Mouse (Mus musculus) heart, embryonic 12.5 days (tissue): Measurements from ENCODE around the gene Ap3b1. TPM values are rescaled to one million over a fixed set of nuclear protein-coding genes. Genes with fewer than 3 reads are reported as not detected.
A peak's percentile ranks its signal among the peaks of the same experiment; 100 is the strongest.

ENCODE experiments used
- ATAC-seq: fragments of 200-750 bp; cut with Nextera tagmentation; 2 replicates; pipeline ENCODE4 v1.8.0; 2017; ENCODE audit warnings: moderate TSS enrichment, moderate library complexity; ENCODE audit not compliant: insufficient number of reproducible peaks, low FRiP score
- H3K27ac ChIP-seq: fragments of 300-500 bp; sonication (generic); 2 replicates; pipeline ENCODE4 v1.5.1; 2016; ENCODE audit warnings: mild to moderate bottlenecking, moderate library complexity; ENCODE audit not compliant: poor library complexity, severe bottlenecking
- H3K27me3 ChIP-seq: fragments of 300-500 bp; sonication (generic); replicated peaks from 2 replicates; pipeline ENCODE4 v1.6.1; 2016; ENCODE audit warnings: mild to moderate bottlenecking, moderate library complexity
- H3K36me3 ChIP-seq: fragments of 300-500 bp; sonication (generic); 2 replicates; pipeline ENCODE4 v1.6.1; 2016; ENCODE audit warnings: mild to moderate bottlenecking, moderate library complexity
- H3K4me1 ChIP-seq: fragments of 300-500 bp; sonication (generic); replicated peaks from 2 replicates; pipeline ENCODE4 v1.6.1; 2016; ENCODE audit warnings: mild to moderate bottlenecking
- H3K4me2 ChIP-seq: fragments of 300-500 bp; sonication (generic); 2 replicates; pipeline ENCODE4 v1.6.1; 2016; ENCODE audit warnings: mild to moderate bottlenecking, moderate library complexity
- H3K4me3 ChIP-seq: fragments of 300-500 bp; sonication (generic); 2 replicates; pipeline ENCODE4 v1.5.1; 2016; ENCODE audit warnings: mild to moderate bottlenecking
- H3K9ac ChIP-seq: fragments of 300-500 bp; sonication (generic); 2 replicates; pipeline ENCODE4 v1.6.1; 2016; ENCODE audit warnings: mild to moderate bottlenecking, moderate library complexity
- H3K9me3 ChIP-seq: fragments of 300-500 bp; sonication (generic); replicated peaks from 2 replicates; pipeline ENCODE4 v1.6.1; 2016; ENCODE audit warnings: mild to moderate bottlenecking, moderate library complexity
- WGBS: fragments of 180-500 bp; shearing (Covaris S2); methylation state at CpG from one replicate; pipeline ENCODE4 v1.1.7; 2016; 5-methylcytosine and 5-hydroxymethylcytosine counted together
- microRNA-seq: library from miRNA; unstranded; fragments of <30 nt; microRNA quantifications from one replicate; pipeline ENCODE4, GENCODE M21; 2017
- polyA plus RNA-seq: library from polyadenylated mRNA; unstranded; fragments of >200 nt; fragmentation: Nextera tagmentation; extraction: Ambion mirVana; gene quantifications from 2 replicates; pipeline ENCODE4 v1.2.1, GENCODE M21; 2016

The Ap3b1 gene
- polyA plus RNA-seq, 1 experiment from 2014 or later = 38.6 TPM

DNA sequence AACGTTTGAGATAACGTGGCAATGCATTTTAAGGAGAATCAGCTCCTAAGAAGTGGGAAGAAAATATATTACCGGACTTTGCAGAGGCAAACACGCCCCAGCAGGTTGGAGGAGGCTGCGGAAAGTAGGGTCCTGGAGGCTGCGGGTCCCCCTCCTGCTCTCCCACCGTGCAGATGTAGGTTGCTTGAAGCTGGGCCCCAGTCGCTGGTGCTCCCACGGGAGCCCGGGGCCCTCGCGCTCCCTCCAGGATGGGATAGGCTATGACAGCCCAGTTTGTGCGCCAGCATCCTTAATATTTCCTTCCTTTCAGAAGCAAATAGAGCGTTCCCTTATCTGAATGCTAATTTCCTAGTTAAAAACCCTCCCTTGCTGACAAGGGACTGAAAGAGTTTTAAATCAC lies 236.5 kb downstream of the Ap3b1 start:
- no peaks in the 10 kb centered on the region for H3K36me3 ChIP-seq
- peak overlapping the region; percentile 53 for H3K4me3 ChIP-seq
- ATAC-seq = no peak
- peaks cover 8% of the 10 kb centered on the region for H3K4me1 ChIP-seq
- no peaks in the 10 kb centered on the region for H3K9me3 ChIP-seq
- H3K4me2 ChIP-seq = peak overlapping the region; percentile 83
- H3K27me3 ChIP-seq = peaks cover 72% of the 10 kb centered on the region
- 6% methylated on average over 14 of the region's 14 CpGs for WGBS
- H3K9ac ChIP-seq = no peak overlapping the region
- H3K27ac ChIP-seq = no peak overlapping the region

DNA sequence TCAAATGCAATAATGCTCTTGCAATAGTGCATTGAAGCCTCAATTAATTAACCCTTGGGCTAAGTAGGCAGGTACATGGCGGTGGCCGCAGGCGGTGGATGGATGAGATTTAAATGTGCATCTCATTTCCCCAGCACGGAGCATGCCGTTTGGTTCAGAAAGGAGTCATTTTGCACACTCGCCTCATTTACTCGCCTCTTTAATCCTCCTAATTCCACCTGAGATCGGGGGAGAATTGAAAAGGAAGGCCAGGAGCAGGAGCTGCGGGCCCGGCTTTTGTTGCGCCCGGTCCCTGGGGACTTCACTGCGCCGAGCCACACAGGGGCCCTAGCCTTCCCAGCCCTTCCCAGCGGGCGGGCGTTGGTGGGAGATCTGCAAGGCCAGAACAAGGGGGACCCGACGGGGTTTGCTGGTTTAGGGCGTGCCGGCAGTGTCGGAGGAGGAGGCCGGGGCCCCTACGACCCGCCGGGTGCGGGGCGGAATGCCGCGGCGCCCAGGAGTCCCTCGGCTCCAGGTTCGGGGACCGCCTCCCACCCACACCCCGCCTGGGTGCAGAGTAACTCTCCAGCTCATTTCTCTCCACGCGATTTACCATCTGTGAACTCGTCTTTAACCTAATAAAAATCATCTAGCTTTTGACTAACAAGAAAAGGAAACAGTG lies 237.1 kb downstream of the Ap3b1 start:
- H3K4me3 ChIP-seq = peak overlapping the region; percentile 53
- peaks cover 8% of the 10 kb centered on the region for H3K4me1 ChIP-seq
- H3K27me3 ChIP-seq = peaks cover 72% of the 10 kb centered on the region
- H3K27ac ChIP-seq = no peak overlapping the region
- H3K9me3 ChIP-seq = no peaks in the 10 kb centered on the region
- peak overlapping the region; percentile 83 for H3K4me2 ChIP-seq
- H3K36me3 ChIP-seq = no peaks in the 10 kb centered on the region
- no peak for ATAC-seq
- WGBS = 1% methylated on average over 38 of the region's 38 CpGs
- H3K9ac ChIP-seq = peak overlapping the region; percentile 52; the same call in 1 of the 2 replicates

DNA sequence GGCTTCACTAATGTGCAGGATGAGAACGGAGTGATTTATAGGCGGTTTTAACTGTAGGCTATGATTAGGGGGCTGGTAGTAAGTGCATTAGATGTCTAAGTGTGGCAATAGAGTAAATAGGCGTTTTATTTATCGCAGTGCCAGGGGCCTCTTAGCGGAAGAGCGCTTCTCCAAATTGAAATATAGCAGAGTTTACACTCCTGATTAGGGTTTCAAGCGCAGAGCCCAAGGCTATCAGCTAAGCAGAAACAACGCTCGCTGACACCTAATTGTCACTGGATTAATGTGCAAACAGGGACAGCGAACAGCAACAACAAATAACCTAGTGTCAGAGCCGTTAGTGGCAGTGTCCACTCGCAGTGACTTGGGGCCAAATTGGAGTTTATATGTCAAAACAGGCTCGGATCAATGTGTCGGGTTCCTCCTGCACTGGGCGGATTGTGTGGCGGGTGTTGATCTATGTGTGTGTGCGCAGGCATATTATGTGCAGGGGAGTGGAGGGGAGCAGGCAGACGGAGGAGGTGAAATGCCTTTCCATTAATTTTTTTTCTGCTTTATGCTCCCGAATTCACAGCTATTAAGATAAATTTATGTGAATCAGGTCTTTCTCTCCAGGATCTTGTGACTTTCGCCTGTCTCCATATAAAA lies 237.8 kb downstream of the Ap3b1 start:
- H3K9me3 ChIP-seq = no peaks in the 10 kb centered on the region
- no peak overlapping the region for H3K27ac ChIP-seq
- peak overlapping the region; percentile 83 for H3K4me2 ChIP-seq
- no peaks in the 10 kb centered on the region for H3K36me3 ChIP-seq
- H3K9ac ChIP-seq = no peak overlapping the region
- ATAC-seq = no peak
- peaks cover 70% of the 10 kb centered on the region for H3K27me3 ChIP-seq
- H3K4me1 ChIP-seq = peaks cover 8% of the 10 kb centered on the region
- H3K4me3 ChIP-seq = peak overlapping the region; percentile 53
- 13% methylated on average over 20 of the region's 20 CpGs for WGBS

DNA sequence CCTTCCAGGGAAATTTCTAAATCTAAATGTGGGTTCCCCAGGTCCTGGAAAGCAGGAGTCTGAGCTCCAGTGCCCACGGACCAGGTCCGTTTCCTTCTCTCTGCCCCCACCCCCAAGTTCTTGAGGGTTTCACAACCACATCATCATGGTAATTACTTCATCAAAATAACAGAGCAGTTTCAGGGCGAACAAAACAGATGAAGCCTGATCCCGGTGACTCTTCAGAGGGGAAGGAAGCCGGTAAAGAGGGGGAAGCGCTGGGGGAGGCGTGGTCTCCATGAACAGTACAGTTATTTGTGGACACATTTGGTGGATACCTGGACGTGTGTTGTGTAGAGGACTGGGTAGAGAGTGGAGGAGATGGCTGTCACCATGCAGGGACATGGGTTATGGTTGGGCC lies 241.0 kb downstream of the Ap3b1 start:
- Histone ChIP-seq H3K27me3 (peaks cover 47% of the 10 kb centered on the region), H3K36me3 (no peaks in the 10 kb centered on the region), H3K9ac (no peak overlapping the region), H3K27ac (no peak overlapping the region), H3K4me1 (peaks cover 8% of the 10 kb centered on the region), H3K9me3 (no peaks in the 10 kb centered on the region), H3K4me3 (no peak overlapping the region), H3K4me2 (no peak overlapping the region)
- no peak for ATAC-seq
- 44% methylated on average over 8 of the region's 8 CpGs for WGBS

DNA sequence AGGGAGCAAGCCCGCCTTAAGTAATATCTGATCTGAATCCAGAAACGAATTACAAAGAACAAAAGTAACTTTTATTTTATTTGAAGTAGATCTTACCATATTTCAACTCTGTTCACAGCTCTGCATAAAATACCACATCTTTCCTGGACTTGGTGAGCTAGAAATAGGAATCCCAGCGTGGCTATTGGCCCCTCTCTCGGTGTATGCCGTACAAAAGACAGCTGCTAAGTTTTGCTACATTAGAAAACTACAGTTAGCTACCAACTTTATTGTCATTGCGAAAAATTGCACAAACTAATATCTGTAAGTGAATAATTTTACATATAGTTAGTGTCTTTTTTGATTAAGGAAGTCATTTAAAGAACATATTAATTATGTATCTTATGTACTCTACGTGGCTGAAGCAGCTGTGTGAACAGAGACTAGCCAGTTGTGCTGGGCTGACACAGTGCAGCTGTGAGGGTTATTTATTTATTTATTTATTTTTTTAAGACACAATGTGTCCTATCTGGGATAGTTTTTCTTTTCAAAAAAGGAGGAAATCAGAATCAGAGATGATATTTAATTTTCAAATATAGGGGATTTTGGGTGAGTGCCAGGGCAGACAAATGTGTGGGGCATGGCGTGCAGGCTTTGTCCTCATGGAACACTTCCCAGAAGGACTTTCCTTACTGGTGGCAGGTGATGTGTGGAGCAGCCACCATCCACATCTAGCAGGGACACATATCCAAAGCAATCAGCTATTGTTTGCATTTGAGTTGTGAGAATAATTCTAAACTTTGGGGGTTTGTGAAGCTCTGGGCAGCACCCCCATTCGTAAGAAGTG lies 248.5 kb downstream of the Ap3b1 start:
- 79% methylated on average over 9 of the region's 9 CpGs for WGBS
- Histone ChIP-seq H3K4me2 (no peak overlapping the region), H3K4me1 (peaks cover 5% of the 10 kb centered on the region), H3K36me3 (no peaks in the 10 kb centered on the region), H3K27me3 (no peaks in the 10 kb centered on the region; the same call in 1 of the 2 replicates), H3K27ac (no peak overlapping the region), H3K9ac (no peak overlapping the region), H3K9me3 (no peaks in the 10 kb centered on the region), H3K4me3 (no peak overlapping the region)
- no peak for ATAC-seq

DNA sequence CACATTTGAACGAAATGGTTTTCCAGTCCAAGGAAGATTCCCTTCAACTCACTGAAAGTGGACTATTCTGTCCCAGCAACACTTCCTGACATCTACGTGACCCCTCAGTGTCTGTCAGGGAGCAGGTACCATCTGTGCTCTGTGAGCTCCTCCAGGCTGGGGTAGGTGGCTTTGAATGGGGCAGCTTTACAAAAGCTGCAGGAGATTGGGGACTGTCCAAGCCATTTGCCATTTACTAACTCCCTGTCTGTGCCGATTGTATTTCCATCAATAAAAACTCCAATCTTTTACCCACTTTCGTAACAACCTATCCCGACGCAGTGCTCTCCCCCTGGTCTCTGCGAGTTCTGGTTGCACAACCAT lies 249.1 kb downstream of the Ap3b1 start:
- no peak for ATAC-seq
- Histone ChIP-seq H3K4me1 (peaks cover 5% of the 10 kb centered on the region), H3K36me3 (no peaks in the 10 kb centered on the region), H3K9me3 (no peaks in the 10 kb centered on the region), H3K4me2 (no peak overlapping the region), H3K27me3 (no peaks in the 10 kb centered on the region; the same call in 1 of the 2 replicates), H3K27ac (no peak overlapping the region), H3K9ac (no peak overlapping the region), H3K4me3 (no peak overlapping the region)
- WGBS = 64% methylated on average over 7 of the region's 7 CpGs

DNA sequence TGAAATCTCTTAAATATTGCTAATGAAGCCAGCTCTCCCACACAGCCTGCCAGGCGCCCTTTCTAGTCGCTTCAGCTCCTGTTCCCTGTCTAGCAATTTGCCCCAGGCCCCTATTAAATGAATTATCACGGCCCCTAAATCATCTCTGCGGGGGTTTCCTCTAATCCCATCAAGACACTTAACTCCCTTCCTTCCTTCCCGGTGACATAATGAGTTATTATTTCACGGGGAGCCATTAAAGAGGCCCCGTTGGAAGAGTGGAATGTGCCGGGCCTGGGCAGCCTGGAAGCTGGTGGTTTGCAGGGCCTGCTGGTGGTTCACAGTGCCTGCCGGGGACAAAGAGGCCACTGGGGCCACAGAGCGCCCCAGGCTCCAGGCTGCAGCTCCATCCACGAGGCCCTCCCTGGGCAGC lies 249.7 kb downstream of the Ap3b1 start:
- 22% methylated on average over 11 of the region's 11 CpGs for WGBS
- Histone ChIP-seq H3K27me3 (no peaks in the 10 kb centered on the region), H3K9me3 (no peaks in the 10 kb centered on the region), H3K4me1 (peaks cover 5% of the 10 kb centered on the region), H3K4me2 (no peak overlapping the region), H3K36me3 (no peaks in the 10 kb centered on the region), H3K9ac (no peak overlapping the region), H3K27ac (no peak overlapping the region), H3K4me3 (no peak overlapping the region)
- ATAC-seq = no peak

DNA sequence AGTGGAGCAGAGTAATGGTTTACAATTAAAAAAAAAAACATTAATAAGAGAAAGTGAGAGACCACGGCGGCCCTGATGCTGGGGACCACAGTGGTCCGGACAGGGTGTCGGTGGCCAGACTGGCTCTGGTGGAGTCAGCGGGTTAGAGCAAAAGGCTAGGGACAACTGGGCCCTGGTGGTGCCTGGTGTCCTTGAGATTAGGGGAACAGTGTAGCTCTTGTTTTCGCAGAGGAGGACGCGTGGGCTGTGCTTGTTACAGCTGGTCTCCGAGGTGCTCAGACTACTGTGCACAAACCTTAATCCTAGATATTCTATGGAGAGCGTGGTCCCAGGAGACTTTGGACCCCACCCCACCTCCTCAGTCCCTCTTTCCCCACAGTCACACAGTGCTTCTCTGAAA lies 250.2 kb downstream of the Ap3b1 start:
- Histone ChIP-seq H3K27me3 (no peaks in the 10 kb centered on the region), H3K9me3 (no peaks in the 10 kb centered on the region), H3K4me2 (no peak overlapping the region), H3K4me3 (no peak overlapping the region), H3K27ac (no peak overlapping the region), H3K4me1 (peaks cover 5% of the 10 kb centered on the region), H3K36me3 (no peaks in the 10 kb centered on the region), H3K9ac (no peak overlapping the region)
- 62% methylated on average over 10 of the region's 10 CpGs for WGBS
- ATAC-seq = no peak

Small RNA genes within 50 kb of the gene (microRNA-seq; reads per million reads assigned to microRNA genes)
- not detected for gene Gm25109

Other genes with a start within 250 kb of the Ap3b1 start
- 26.2 and 29.2 TPM in 2 replicates for gene Scamp1, start 73.1 kb upstream of the Ap3b1 start, polyA plus RNA-seq